Mouse (Mus musculus) myocyte (in vitro differentiated cells): Measurements from ENCODE around the gene Meaf6. TPM values are rescaled to one million over a fixed set of nuclear protein-coding genes. Genes with fewer than 3 reads are reported as not detected.

Experiments
- H3K27me3 ChIP-seq: one replicate; pipeline ENCODE4 v1.6.1; 2011; ENCODE audit not compliant: control insufficient read depth, insufficient read depth, insufficient read length
- H3K36me3 ChIP-seq: one replicate; pipeline ENCODE4 v1.6.1; 2011; ENCODE audit not compliant: control insufficient read depth, insufficient read depth
- H3K4me2 ChIP-seq: one replicate; pipeline ENCODE4 v1.6.1; 2011; ENCODE audit warnings: low read depth, control low read depth
- H3K4me3 ChIP-seq: one replicate; pipeline ENCODE4 v1.5.1; 2011; ENCODE audit warnings: mild to moderate bottlenecking, control low read depth, moderate library complexity
- H3K79me2 ChIP-seq: one replicate; pipeline ENCODE4 v1.6.1; 2011; ENCODE audit not compliant: control insufficient read depth, insufficient read depth
- H3ac ChIP-seq: one replicate; pipeline ENCODE4 v1.6.1; 2011; ENCODE audit not compliant: control insufficient read depth, insufficient read length
- CEBPB ChIP-seq: IDR thresholded peaks from 2 replicates; pipeline ENCODE4 v1.6.1; 2011; ENCODE audit warnings: mild to moderate bottlenecking, moderate library complexity; ENCODE audit not compliant: poor library complexity, insufficient read depth, severe bottlenecking
- E2F4 ChIP-seq: IDR thresholded peaks from one replicate; pipeline ENCODE4 v1.6.1; 2011; ENCODE audit warnings: mild to moderate bottlenecking, control low read depth, moderate library complexity; ENCODE audit not compliant: insufficient read depth
- MAX ChIP-seq: IDR thresholded peaks from one replicate; pipeline ENCODE4 v1.6.1; 2011; ENCODE audit warnings: low read depth, mild to moderate bottlenecking, control low read depth
- MYOD1 ChIP-seq, 3 experiments: IDR thresholded peaks; one replicate each; pipeline ENCODE4 v1.6.1; 2011; ENCODE audit warnings: control low read depth in 2 of 3, low read depth in 2 of 3, mild to moderate bottlenecking in 2 of 3, moderate library complexity in 1 of 3; ENCODE audit not compliant: insufficient read length in 2 of 3, control insufficient read depth in 1 of 3
- MYOG ChIP-seq, 3 experiments: IDR thresholded peaks; one replicate each; pipeline ENCODE4 v1.6.1; 2011; ENCODE audit warnings: control low read depth in 2 of 3, low read depth in 2 of 3, mild to moderate bottlenecking in 2 of 3; ENCODE audit not compliant: insufficient read length in 2 of 3, control insufficient read depth in 1 of 3, insufficient read depth in 1 of 3
- POLR2A ChIP-seq: IDR thresholded peaks from one replicate; pipeline ENCODE4 v1.6.1; 2011; ENCODE audit warnings: low read depth, mild to moderate bottlenecking, control low read depth, moderate library complexity; ENCODE audit not compliant: insufficient read length
- POLR2AphosphoS2 ChIP-seq: IDR thresholded peaks from one replicate; pipeline ENCODE4 v1.6.1; 2011; ENCODE audit warnings: low read depth, control low read depth; ENCODE audit not compliant: insufficient read length
- REST ChIP-seq: IDR thresholded peaks from one replicate; pipeline ENCODE4 v1.6.1; 2011; ENCODE audit warnings: mild to moderate bottlenecking, control low read depth, moderate library complexity; ENCODE audit not compliant: insufficient read depth, insufficient read length
- SRF ChIP-seq: IDR thresholded peaks from one replicate; pipeline ENCODE4 v1.6.1; 2011; ENCODE audit warnings: low read depth; ENCODE audit not compliant: control insufficient read depth, insufficient read length
- TCF12 ChIP-seq: IDR thresholded peaks from one replicate; pipeline ENCODE4 v1.6.1; 2011; ENCODE audit warnings: mild to moderate bottlenecking, control low read depth; ENCODE audit not compliant: poor library complexity, insufficient read depth, severe bottlenecking
- TCF3 ChIP-seq: IDR thresholded peaks from one replicate; pipeline ENCODE4 v1.6.1; 2011; ENCODE audit warnings: low read depth, control low read depth; ENCODE audit not compliant: insufficient read length
- USF1 ChIP-seq: IDR thresholded peaks from one replicate; pipeline ENCODE4 v1.6.1; 2011; ENCODE audit warnings: low read depth, mild to moderate bottlenecking, control low read depth, moderate library complexity
- polyA plus RNA-seq: library from polyadenylated mRNA; unstranded; fragments of >200 nt; fragmentation: generic; extraction: Trizol; gene quantifications from one replicate; pipeline ENCODE4 v1.2.1, GENCODE M21; 2012; ENCODE audit warnings: missing spikeins

Meaf6 gene
- polyA plus RNA-seq, 1 experiment: 19.3 TPM

GRCm38 (mm10) chr4:125158581-125159317 lies 73.8 kb downstream of the Meaf6 start:
- no peak overlapping the region for H3K4me2 ChIP-seq
- no peak overlapping the region for H3K4me3 ChIP-seq
- no peaks in the 10 kb centered on the region for H3K36me3 ChIP-seq
- H3K79me2 ChIP-seq: no peaks in the 10 kb centered on the region
- H3ac ChIP-seq: no peak overlapping the region
- TF ChIP-seq MYOG (IDR thresholded peaks at IDR 0.05; ENCODE audit: control insufficient read depth in 1 of 3, insufficient read depth in 1 of 3, insufficient read length in 2 of 3, low read depth in 2 of 3) (peak in 2 of 3 experiments; percentile 61 to 83), MYOD1 (IDR thresholded peaks at IDR 0.05; ENCODE audit: control insufficient read depth in 1 of 3, insufficient read length in 2 of 3, low read depth in 2 of 3) (peak in 2 of 3 experiments; percentile 83 to 87), USF1 (no peak), SRF (no peak)
- H3K27me3 ChIP-seq: no peaks in the 10 kb centered on the region

GRCm38 (mm10) chr4:125160320-125160950 lies 75.5 kb downstream of the Meaf6 start:
- TF ChIP-seq REST: no peak
- TF ChIP-seq TCF12: no peak
- no peak for TF ChIP-seq E2F4
- TF ChIP-seq MYOD1 (IDR thresholded peaks at IDR 0.05; ENCODE audit: control insufficient read depth in 1 of 3, insufficient read length in 2 of 3, low read depth in 2 of 3): peak in 2 of 3 experiments; percentile 6 to 55
- no peak for TF ChIP-seq USF1
- TF ChIP-seq MAX: no peak
- no peak for TF ChIP-seq POLR2AphosphoS2
- TF ChIP-seq TCF3: no peak
- no peak for TF ChIP-seq CEBPB
- TF ChIP-seq SRF: no peak
- no peak for TF ChIP-seq POLR2A
- TF ChIP-seq MYOG (IDR thresholded peaks at IDR 0.05; ENCODE audit: control insufficient read depth in 1 of 3, insufficient read depth in 1 of 3, insufficient read length in 2 of 3, low read depth in 2 of 3): peak in 2 of 3 experiments; percentile 49 to 64
- Histone ChIP-seq H3K36me3 (no peaks in the 10 kb centered on the region), H3K79me2 (no peaks in the 10 kb centered on the region), H3K4me2 (peak overlapping the region; percentile 25), H3K27me3 (no peaks in the 10 kb centered on the region), H3ac (no peak overlapping the region), H3K4me3 (no peak overlapping the region)

GRCm38 (mm10) chr4:125160951-125161331 lies 76.0 kb downstream of the Meaf6 start:
- H3K79me2 ChIP-seq: no peaks in the 10 kb centered on the region
- H3K4me2 ChIP-seq: no peak overlapping the region
- no peak for TF ChIP-seq POLR2AphosphoS2
- TF ChIP-seq MYOG (IDR thresholded peaks at IDR 0.05; ENCODE audit: control insufficient read depth in 1 of 3, insufficient read depth in 1 of 3, insufficient read length in 2 of 3, low read depth in 2 of 3): no peak
- TF ChIP-seq REST: no peak
- no peak for TF ChIP-seq SRF
- no peak for TF ChIP-seq TCF12
- no peak for TF ChIP-seq USF1
- TF ChIP-seq MAX: no peak
- no peak for TF ChIP-seq POLR2A
- TF ChIP-seq MYOD1 (IDR thresholded peaks at IDR 0.05; ENCODE audit: control insufficient read depth in 1 of 3, insufficient read length in 2 of 3, low read depth in 2 of 3): no peak
- no peak for TF ChIP-seq E2F4
- TF ChIP-seq TCF3: no peak
- TF ChIP-seq CEBPB: no peak
- H3ac ChIP-seq: no peak overlapping the region
- H3K27me3 ChIP-seq: no peaks in the 10 kb centered on the region
- H3K4me3 ChIP-seq: no peak overlapping the region
- H3K36me3 ChIP-seq: no peaks in the 10 kb centered on the region

- no peaks in the 10 kb centered on the region for H3K36me3 ChIP-seq
- no peak overlapping the region for H3K4me3 ChIP-seq
- TF ChIP-seq MYOD1 (IDR thresholded peaks at IDR 0.05; ENCODE audit: control insufficient read depth in 1 of 3, insufficient read length in 2 of 3, low read depth in 2 of 3) (no peak), USF1 (no peak), MAX (no peak), POLR2AphosphoS2 (no peak), CEBPB (no peak), MYOG (IDR thresholded peaks at IDR 0.05; ENCODE audit: control insufficient read depth in 1 of 3, insufficient read depth in 1 of 3, insufficient read length in 2 of 3, low read depth in 2 of 3) (no peak), REST (no peak), TCF3 (no peak), TCF12 (no peak), POLR2A (no peak)
- no peak overlapping the region for H3K4me2 ChIP-seq
- no peaks in the 10 kb centered on the region for H3K79me2 ChIP-seq
- H3ac ChIP-seq: no peak overlapping the region
- no peaks in the 10 kb centered on the region for H3K27me3 ChIP-seq
Measured at GRCm38 (mm10) chr4:125161392-125161791, 76.5 kb downstream of the Meaf6 start.
